Comparison of ENCODE assay signal across 8 mouse cellular contexts in genomic region chr10:95416361-95416684, GRCm38 (mm10). TPM values are rescaled to one million over a fixed set of nuclear protein-coding genes. Genes with fewer than 3 reads are reported as not detected.
DNase-seq lines count a peak whose midpoint lies in the region; ATAC-seq lines count a peak whose summit lies in the region.

No protein-coding gene starts in this region.

- peaks cover 49% of the 10 kb centered on the region for H3K27me3 ChIP-seq in kidney, embryonic 15.5 days
- H3K27me3 ChIP-seq in hindbrain, embryonic 14.5 days (ENCODE audit: control insufficient read depth, insufficient read depth, low read length): no peaks in the 10 kb centered on the region
- H3K27me3 ChIP-seq in midbrain, embryonic 15.5 days (replicated peaks): no peaks in the 10 kb centered on the region

- H3K4me2 ChIP-seq in kidney, embryonic 15.5 days: peak overlapping the region; percentile 94
- peak overlapping the region; percentile 95 for H3K4me2 ChIP-seq in hindbrain, embryonic 14.5 days (replicated peaks)
- peak overlapping the region; percentile 79 for H3K4me2 ChIP-seq in midbrain, embryonic 15.5 days

- DNase-seq in kidney, adult 9 months: no peak
- no peak for DNase-seq in hindbrain, embryonic 14.5 days (ENCODE audit: low spot score)
- DNase-seq in adrenal gland, postnatal 25 days: no peak
- DNase-seq in cerebellum, adult 18-20 months: no peak

- ATAC-seq in kidney, embryonic 15.5 days (replicated peaks; ENCODE audit: low FRiP score): no peak; the same call in 1 of the 2 replicates
- peak; percentile 41 for ATAC-seq in hindbrain, embryonic 14.5 days (ENCODE audit: low FRiP score)
- peak; percentile 38; the same call in 1 of the 2 replicates for ATAC-seq in midbrain, embryonic 15.5 days (replicated peaks)
- no peak for ATAC-seq in CD4-positive, CD25-positive, alpha-beta regulatory T cell, adult 4 months

- H3K36me3 ChIP-seq in kidney, embryonic 15.5 days: no peaks in the 10 kb centered on the region
- peaks cover 11% of the 10 kb centered on the region; the same call in 1 of the 2 replicates for H3K36me3 ChIP-seq in hindbrain, embryonic 14.5 days (replicated peaks; ENCODE audit: control insufficient read depth, insufficient read depth)
- H3K36me3 ChIP-seq in midbrain, embryonic 15.5 days (replicated peaks): no peaks in the 10 kb centered on the region; the same call in 1 of the 2 replicates

- H3K4me3 ChIP-seq in kidney, embryonic 15.5 days (replicated peaks): peak overlapping the region; percentile 68
- peak overlapping the region; percentile 84 for H3K4me3 ChIP-seq in brown adipose tissue, adult 24 weeks (ENCODE audit: insufficient read depth, low read depth, low read length)
- H3K4me3 ChIP-seq in hindbrain, embryonic 14.5 days (replicated peaks; ENCODE audit: low read length): peak overlapping the region; percentile 90
- peak overlapping the region; percentile 89 for H3K4me3 ChIP-seq in midbrain, embryonic 15.5 days

- H3K9me3 ChIP-seq in kidney, embryonic 15.5 days (replicated peaks): no peaks in the 10 kb centered on the region
- no peaks in the 10 kb centered on the region for H3K9me3 ChIP-seq in hindbrain, embryonic 14.5 days (ENCODE audit: control insufficient read depth, low read length)
- no peaks in the 10 kb centered on the region for H3K9me3 ChIP-seq in midbrain, embryonic 15.5 days

- H3K27ac ChIP-seq in kidney, embryonic 15.5 days: peak overlapping the region; percentile 86
- peak overlapping the region; percentile 76 for H3K27ac ChIP-seq in brown adipose tissue, adult 24 weeks (replicated peaks; ENCODE audit: low read depth, low read length)
- peak overlapping the region; percentile 94 for H3K27ac ChIP-seq in hindbrain, embryonic 14.5 days
- peak overlapping the region; percentile 94 for H3K27ac ChIP-seq in midbrain, embryonic 15.5 days

- H3K9ac ChIP-seq in kidney, embryonic 15.5 days: peak overlapping the region; percentile 59
- H3K9ac ChIP-seq in hindbrain, embryonic 14.5 days: peak overlapping the region; percentile 78
- peak overlapping the region; percentile 94 for H3K9ac ChIP-seq in midbrain, embryonic 15.5 days

- 0% methylated on average over 31 of the region's 34 CpGs for WGBS in kidney, embryonic 15.5 days
- 0% methylated on average over 18 of the region's 34 CpGs for WGBS in hindbrain, embryonic 14.5 days
- WGBS in midbrain, embryonic 15.5 days: 2% methylated on average over 28 of the region's 34 CpGs

- H3K4me1 ChIP-seq in kidney, embryonic 15.5 days: peaks cover 32% of the 10 kb centered on the region
- H3K4me1 ChIP-seq in brown adipose tissue, adult 24 weeks (ENCODE audit: control insufficient read depth, insufficient read depth, insufficient read length, low read length): no peaks in the 10 kb centered on the region
- peaks cover 14% of the 10 kb centered on the region; the same call in 1 of the 2 replicates for H3K4me1 ChIP-seq in hindbrain, embryonic 14.5 days (replicated peaks; ENCODE audit: control insufficient read depth, insufficient read depth, low read length)
- H3K4me1 ChIP-seq in midbrain, embryonic 15.5 days: peaks cover 19% of the 10 kb centered on the region

RNA-seq across cellular contexts. Expression of gene Socs2, which starts 0.7 kb away (rescaled TPM):
- 26.2 and 28.5 TPM in 2 replicates for polyA plus RNA-seq in kidney, embryonic 15.5 days (2015; fragmentation: Nextera tagmentation; extraction: Ambion mirVana)
- 2.5 and 3.4 TPM in 2 replicates for polyA plus RNA-seq in brown adipose tissue, adult 24 weeks (2012; ENCODE audit: insufficient read depth, insufficient read length, missing spikeins)
- 133 and 138 TPM in 2 replicates for polyA plus RNA-seq in hindbrain, embryonic 14.5 days (2014; fragmentation: Nextera tagmentation; extraction: Ambion mirVana)
- 130 TPM in 2 replicates for polyA plus RNA-seq in midbrain, embryonic 15.5 days (2015; fragmentation: Nextera tagmentation; extraction: Ambion mirVana)
- 19.6 and 19.8 TPM in 2 replicates for total RNA-seq in adrenal gland, postnatal 25 days (2021)
- polyA plus RNA-seq in CD4-positive, CD25-positive, alpha-beta regulatory T cell, adult 4 months (2017; shearing (Covaris generic)): 10 to 100 TPM; 37.5 to 40.4 TPM

Comparison
In these comparisons a context has a peak if more than half of its experiments do, and no peak if none do; other contexts are left out.
1. ATAC-seq: peak in hindbrain, embryonic 14.5 days (single experiment) and midbrain, embryonic 15.5 days (single experiment); none in kidney, embryonic 15.5 days (single experiment) and CD4-positive, CD25-positive, alpha-beta regulatory T cell, adult 4 months (single experiment).
2. Peak in every context shown above with its lines, with median percentiles within 50 percentile points of each other: H3K27ac ChIP-seq, H3K4me2 ChIP-seq, H3K4me3 ChIP-seq and H3K9ac ChIP-seq.